Mouse (Mus musculus): Measurements from ENCODE around the gene Htr1d.

Htr1d gene

DNA sequence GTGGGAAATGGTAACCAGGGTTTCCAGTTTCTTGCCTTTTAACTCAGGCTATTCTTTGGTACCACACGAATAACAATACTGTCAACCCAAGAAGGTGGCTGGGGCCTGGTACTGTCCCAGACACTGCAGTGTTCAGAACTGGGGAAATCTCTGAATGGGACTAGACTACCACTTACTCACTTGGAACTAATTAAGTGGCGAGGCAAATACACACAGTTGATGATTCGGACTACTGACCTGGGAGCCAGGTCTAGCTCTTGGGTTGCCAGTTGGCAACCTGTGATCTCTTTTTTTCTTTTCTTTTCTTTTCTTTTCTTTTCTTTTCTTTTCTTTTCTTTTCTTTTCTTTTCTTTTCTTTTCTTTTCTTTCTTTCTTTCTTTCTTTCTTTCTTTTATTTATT is 29.0 kb downstream of the Htr1d start:
- no peak for ATAC-seq (ENCODE audit: low TSS enrichment)

- no peak for ATAC-seq (ENCODE audit: low TSS enrichment)
Observed at GRCm38 (mm10) chr4:136452792-136453191, 29.5 kb downstream of the Htr1d start.

- peak; percentile 80 for ATAC-seq (ENCODE audit: low TSS enrichment)
Observed at GRCm38 (mm10) chr4:136454850-136455260, 31.5 kb downstream of the Htr1d start.

DNA sequence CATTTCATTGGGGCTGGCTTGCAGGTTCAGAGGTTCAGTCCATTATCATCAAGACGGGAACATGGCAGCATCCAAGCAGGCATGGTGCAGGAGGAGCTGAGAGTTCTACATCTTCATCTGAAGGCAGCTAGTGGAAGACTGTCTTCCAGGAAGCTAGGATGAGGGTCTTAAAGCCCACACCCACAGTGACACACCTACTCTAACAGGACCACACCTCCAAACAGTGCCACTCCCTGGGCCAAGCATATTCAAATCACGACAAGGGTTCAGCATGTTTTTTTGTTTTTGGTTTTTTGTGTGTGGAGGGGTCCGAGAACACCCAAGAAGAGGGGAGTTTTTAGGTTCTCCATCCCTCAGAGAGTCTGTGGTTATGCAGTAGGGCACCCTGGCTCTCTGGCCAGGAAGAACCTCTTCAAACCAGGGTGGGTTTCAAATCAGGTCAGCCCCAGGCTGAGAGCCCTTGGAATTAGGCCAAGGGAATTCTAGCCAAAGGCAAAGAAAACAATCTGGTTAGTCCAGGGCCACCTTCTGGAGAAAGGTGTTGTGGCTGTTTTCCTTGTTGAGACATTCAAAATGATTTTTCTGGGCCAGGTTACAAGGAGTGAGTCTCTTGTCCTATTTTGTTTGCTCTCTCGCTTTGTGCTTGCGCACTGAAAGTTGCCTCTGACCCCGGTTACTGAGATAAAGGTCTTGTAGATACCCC is 33.3 kb downstream of the Htr1d start:
- no peak for ATAC-seq (ENCODE audit: low TSS enrichment)

- ATAC-seq (ENCODE audit: low TSS enrichment): no peak
Observed at GRCm38 (mm10) chr4:136458276-136458675, 35.0 kb downstream of the Htr1d start.

DNA sequence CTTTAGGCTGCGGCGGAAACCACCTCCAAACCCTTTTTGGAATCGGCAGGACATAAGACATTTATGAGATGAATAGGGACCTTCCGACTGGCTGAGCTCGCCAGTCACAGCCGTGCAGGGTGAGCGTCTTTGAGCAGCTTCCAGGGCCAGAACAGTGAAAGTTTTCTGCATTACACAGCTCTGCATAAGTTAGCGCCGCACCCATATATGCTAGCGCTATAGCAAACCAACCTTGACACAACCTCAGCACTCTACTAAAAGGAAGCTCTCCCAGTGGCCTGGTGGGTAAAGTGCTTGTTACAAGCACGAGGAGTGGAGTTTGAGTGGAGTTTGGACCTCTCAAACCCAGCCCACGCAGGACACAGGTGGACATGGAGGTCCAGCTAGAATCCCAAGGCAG is 35.9 kb downstream of the Htr1d start:
- no peak for ATAC-seq (ENCODE audit: low TSS enrichment)

DNA sequence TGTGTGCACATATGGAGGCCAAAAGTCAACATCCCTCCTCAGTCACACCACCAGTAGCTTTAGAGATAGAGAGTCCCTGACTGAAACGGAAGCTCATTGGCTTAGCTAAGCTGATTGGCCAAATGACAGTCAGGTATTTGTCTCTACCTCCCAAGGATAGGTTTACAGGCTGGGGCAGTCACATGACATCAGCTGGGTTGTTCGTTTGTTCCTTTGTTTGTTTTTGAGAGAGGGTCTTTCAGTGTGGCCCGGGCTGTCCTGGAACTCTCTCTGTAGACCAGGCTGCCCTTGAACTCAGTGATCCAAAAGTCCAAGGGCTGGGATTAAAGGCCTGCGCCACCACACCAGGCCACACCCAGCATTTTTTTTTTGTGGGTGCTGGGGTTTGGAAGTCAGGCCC is 37.9 kb downstream of the Htr1d start:
- ATAC-seq (ENCODE audit: low TSS enrichment): no peak

DNA sequence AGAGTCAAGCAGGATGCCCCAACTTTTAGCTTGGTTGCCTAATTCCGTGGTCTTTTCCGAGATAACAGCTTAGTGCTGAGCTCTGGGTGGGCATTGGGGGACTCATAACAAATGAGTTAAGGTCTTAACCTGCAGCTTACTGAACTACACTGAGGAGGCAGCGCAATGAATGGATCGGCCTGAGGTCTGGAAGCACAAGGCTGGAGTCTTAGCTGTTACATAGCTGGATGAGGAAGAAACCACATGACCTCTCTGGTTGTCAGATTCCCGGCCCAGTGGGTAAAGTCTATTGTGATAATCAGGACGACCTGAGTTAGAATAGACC is 38.4 kb downstream of the Htr1d start:
- peak; percentile 31; the same call in 1 of the 2 replicates for ATAC-seq (ENCODE audit: low TSS enrichment)

GRCm38 (mm10) chr4:136462086-136462838 is 38.9 kb downstream of the Htr1d start, which contains the start of gene 6030445D17Rik:
Gene 6030445D17Rik (plus strand): TSS chr4:136462250.
- peak; percentile 70 for ATAC-seq (ENCODE audit: low TSS enrichment)

DNA sequence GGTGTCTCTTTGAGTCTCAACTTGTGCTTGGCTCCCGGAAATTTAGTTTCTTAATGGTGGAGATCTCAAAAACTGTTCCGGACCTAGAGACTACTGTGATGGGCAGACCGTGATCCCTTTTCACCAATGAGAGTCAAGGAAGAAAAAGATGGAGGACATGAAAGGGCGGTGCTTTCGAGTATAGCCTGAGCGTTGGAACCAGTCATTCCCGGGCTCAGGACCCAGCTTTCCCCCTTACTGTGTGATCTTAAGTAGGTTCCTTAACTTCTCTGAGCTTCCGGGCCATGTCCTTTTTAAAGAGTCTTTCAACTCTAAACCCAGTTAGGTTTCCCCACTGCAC is 39.5 kb downstream of the Htr1d start:
- peak; percentile 65 for ATAC-seq (ENCODE audit: low TSS enrichment)

GRCm38 (mm10) chr4:136463436-136463835 is 40.1 kb downstream of the Htr1d start:
- no peak for ATAC-seq (ENCODE audit: low TSS enrichment)

- no peak for ATAC-seq (ENCODE audit: low TSS enrichment)
Observed at GRCm38 (mm10) chr4:136466226-136466625, 42.9 kb downstream of the Htr1d start.

DNA sequence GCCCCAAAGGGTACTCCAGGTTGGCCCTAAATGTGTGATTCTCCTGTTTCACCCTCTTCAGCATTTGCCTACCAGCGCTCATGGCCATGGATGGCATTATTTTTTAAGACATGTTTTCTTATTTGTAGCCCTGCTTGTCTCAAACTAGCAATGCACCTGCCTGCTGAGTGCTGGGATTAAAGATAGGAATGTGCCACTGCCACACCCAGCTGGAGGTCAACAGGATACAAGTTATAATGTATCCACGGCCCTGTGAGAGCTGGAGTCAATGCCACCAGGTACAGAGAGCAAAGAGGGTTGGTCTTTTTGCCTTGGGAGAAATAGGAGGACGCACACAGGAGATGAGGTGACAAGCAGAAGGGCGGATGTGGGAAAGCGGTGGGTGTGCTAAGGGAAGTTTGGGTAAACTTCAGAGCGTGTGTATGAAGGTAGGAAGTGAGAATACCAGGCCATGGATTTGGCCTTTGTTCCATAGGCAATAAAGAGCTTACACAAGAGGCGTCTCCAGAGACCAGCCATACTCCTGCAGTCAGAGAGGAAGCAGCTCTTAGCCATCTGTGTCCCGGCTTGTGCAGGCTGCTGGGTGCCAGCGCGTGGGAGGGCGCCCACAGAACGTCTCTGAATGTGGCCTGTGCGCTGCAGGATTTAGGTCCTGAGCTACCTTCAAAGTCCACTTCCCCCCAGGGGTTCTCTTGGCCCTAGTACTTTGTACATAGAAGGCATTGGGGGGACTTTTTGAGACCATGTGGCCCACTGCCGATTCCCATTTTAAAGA is 45.4 kb downstream of the Htr1d start:
- ATAC-seq (ENCODE audit: low TSS enrichment): peak; percentile 79

DNA sequence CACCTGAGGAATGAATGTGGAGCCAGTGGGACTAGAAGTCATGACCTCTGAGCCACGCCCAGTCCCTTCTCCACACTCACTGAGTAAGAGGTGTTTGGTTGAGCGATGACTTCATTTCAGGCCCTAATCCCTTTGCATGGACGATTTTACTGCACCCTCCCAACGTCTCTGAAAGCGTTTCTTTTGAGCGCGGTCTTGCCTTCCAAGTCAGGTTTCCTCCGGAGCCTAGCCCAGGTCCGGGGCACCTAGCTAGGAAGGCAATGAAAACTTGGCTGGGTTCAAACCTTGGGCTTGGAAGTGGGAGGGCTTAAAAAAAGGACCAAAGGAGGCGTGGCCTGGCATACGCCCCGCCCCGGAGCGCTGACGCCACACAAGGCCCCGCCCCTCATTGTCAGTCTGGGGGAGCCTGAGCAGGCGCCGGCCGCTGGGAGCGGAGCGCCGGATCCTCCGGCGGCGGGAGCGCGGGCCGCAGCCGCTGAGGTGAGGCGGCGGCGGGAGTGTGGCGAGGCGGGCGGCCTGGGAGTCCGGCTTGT is 46.1 kb downstream of the Htr1d start, which contains the start of gene Luzp1:
Gene Luzp1 (plus strand): TSS at position 391 of the 533 bp plus-strand sequence.
- peak; percentile 82 for ATAC-seq (ENCODE audit: low TSS enrichment)

DNA sequence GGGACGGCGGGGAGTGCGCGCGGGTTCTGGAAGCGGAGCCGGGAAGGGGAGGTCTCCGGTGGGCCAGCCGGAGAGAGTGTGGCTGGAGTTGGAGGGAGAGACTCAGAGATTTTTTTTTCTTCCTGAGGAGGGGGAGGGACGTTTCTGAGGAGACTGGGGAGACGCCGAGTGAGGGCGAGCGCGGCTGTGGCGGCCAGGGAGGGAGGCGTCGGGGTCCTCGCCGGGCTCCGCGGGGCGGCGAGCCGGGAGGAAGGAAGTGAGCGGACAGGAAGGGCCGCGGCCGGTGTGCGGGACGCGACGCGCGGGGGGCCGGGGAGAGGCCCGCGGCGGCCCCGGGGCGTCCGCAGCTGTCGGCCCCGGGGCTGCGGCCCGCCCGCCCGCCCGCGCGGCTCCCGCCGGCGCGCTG is 46.6 kb downstream of the Htr1d start:
- ATAC-seq (ENCODE audit: low TSS enrichment): peak; percentile 44

GRCm38 (mm10) chr4:136470347-136471071 is 47.2 kb downstream of the Htr1d start:
- ATAC-seq (ENCODE audit: low TSS enrichment): no peak; the same call in 1 of the 2 replicates

GRCm38 (mm10) chr4:136476692-136477091 is 53.4 kb downstream of the Htr1d start:
- no peak for ATAC-seq (ENCODE audit: low TSS enrichment)

- no peak for ATAC-seq (ENCODE audit: low TSS enrichment)
Observed at GRCm38 (mm10) chr4:136486549-136486948, 63.2 kb downstream of the Htr1d start.

Data from frontal cortex, adult (tissue).